Mouse (Mus musculus): ENCODE data around the gene Ablim2.

Ablim2 gene

GRCm38 (mm10) chr5:35907633-35908426 lies 150.2 kb downstream of the Ablim2 start:
- peak; percentile 98 for DNase-seq (ENCODE audit: low read depth, low spot score)

GRCm38 (mm10) chr5:35908626-35909443 lies 151.2 kb downstream of the Ablim2 start:
- peak; percentile 66 for DNase-seq (ENCODE audit: low read depth, low spot score)

GRCm38 (mm10) chr5:35915629-35916300 lies 158.1 kb downstream of the Ablim2 start:
- no peak for DNase-seq (ENCODE audit: low read depth, low spot score)

- DNase-seq (ENCODE audit: low read depth, low spot score): no peak
Measured at GRCm38 (mm10) chr5:35916666-35917065, 159.0 kb downstream of the Ablim2 start.

- DNase-seq (ENCODE audit: low read depth, low spot score): peak; percentile 73
Measured at GRCm38 (mm10) chr5:35918387-35918786, 160.7 kb downstream of the Ablim2 start.

- DNase-seq (ENCODE audit: low read depth, low spot score): no peak
Measured at GRCm38 (mm10) chr5:35920076-35920475, 162.4 kb downstream of the Ablim2 start.

GRCm38 (mm10) chr5:35920557-35920956 lies 162.9 kb downstream of the Ablim2 start:
- peak; percentile 44 for DNase-seq (ENCODE audit: low read depth, low spot score)

GRCm38 (mm10) chr5:35921141-35921540 lies 163.5 kb downstream of the Ablim2 start:
- DNase-seq (ENCODE audit: low read depth, low spot score): no peak

- peak; percentile 42 for DNase-seq (ENCODE audit: low read depth, low spot score)
Measured at GRCm38 (mm10) chr5:35921595-35922254, 164.0 kb downstream of the Ablim2 start.

- no peak for DNase-seq (ENCODE audit: low read depth, low spot score)
Measured at GRCm38 (mm10) chr5:35923448-35923847, 165.8 kb downstream of the Ablim2 start.

GRCm38 (mm10) chr5:35925171-35925634 lies 167.5 kb downstream of the Ablim2 start:
- peak; percentile 91 for DNase-seq (ENCODE audit: low read depth, low spot score)

GRCm38 (mm10) chr5:35926511-35926910 lies 168.8 kb downstream of the Ablim2 start:
- DNase-seq (ENCODE audit: low read depth, low spot score): no peak

GRCm38 (mm10) chr5:35931296-35931695 lies 173.6 kb downstream of the Ablim2 start:
- DNase-seq (ENCODE audit: low read depth, low spot score): no peak

GRCm38 (mm10) chr5:35933059-35933458 lies 175.4 kb downstream of the Ablim2 start:
- no peak for DNase-seq (ENCODE audit: low read depth, low spot score)

All from brain, adult 2 months (tissue).